Mouse (Mus musculus) midbrain, embryonic 15.5 days (tissue): ENCODE results near the gene Myo1d. TPM values are rescaled to one million over a fixed set of nuclear protein-coding genes. Genes with fewer than 3 reads are reported as not detected.
A peak's percentile ranks its signal among the peaks of the same experiment; 100 is the strongest.

ENCODE experiments used
- ATAC-seq: fragments of 200-750 bp; cut with Nextera tagmentation; replicated peaks from 2 replicates; pipeline ENCODE4 v1.8.0; 2017; ENCODE audit warnings: moderate TSS enrichment
- H3K27ac ChIP-seq: fragments of 300-500 bp; sonication (generic); 2 replicates; pipeline ENCODE4 v1.5.1; 2015; ENCODE audit warnings: mild to moderate bottlenecking, inconsistent platforms
- H3K27me3 ChIP-seq: fragments of 300-500 bp; sonication (generic); replicated peaks from 2 replicates; pipeline ENCODE4 v1.6.1; 2015; ENCODE audit warnings: inconsistent platforms
- H3K36me3 ChIP-seq: fragments of 300-500 bp; sonication (generic); replicated peaks from 2 replicates; pipeline ENCODE4 v1.6.1; 2015; ENCODE audit warnings: inconsistent platforms
- H3K4me1 ChIP-seq: fragments of 300-500 bp; sonication (generic); 2 replicates; pipeline ENCODE4 v1.6.1; 2015; ENCODE audit warnings: inconsistent platforms
- H3K4me2 ChIP-seq: fragments of 300-500 bp; sonication (generic); 2 replicates; pipeline ENCODE4 v1.6.1; 2015; ENCODE audit warnings: inconsistent platforms, mild to moderate bottlenecking, moderate library complexity
- H3K4me3 ChIP-seq: fragments of 300-500 bp; sonication (generic); 2 replicates; pipeline ENCODE4 v1.5.1; 2015; ENCODE audit warnings: mild to moderate bottlenecking, inconsistent platforms
- H3K9ac ChIP-seq: fragments of 300-500 bp; sonication (generic); 2 replicates; pipeline ENCODE4 v1.6.1; 2015; ENCODE audit warnings: mild to moderate bottlenecking, inconsistent platforms
- H3K9me3 ChIP-seq: fragments of 300-500 bp; sonication (generic); 2 replicates; pipeline ENCODE4 v1.6.1; 2016; ENCODE audit warnings: inconsistent platforms
- WGBS: fragments of 180-500 bp; shearing (Covaris S2); methylation state at CpG from one replicate; pipeline ENCODE4 v1.1.7; 2015; ENCODE audit warnings: mixed read lengths; 5-methylcytosine and 5-hydroxymethylcytosine counted together
- polyA plus RNA-seq: library from polyadenylated mRNA; unstranded; fragments of >200 nt; fragmentation: Nextera tagmentation; extraction: Ambion mirVana; gene quantifications from 2 replicates; pipeline ENCODE4 v1.2.1, GENCODE M21; 2015

The Myo1d gene
- polyA plus RNA-seq, 1 experiment from 2014 or later = 2.7 TPM

DNA sequence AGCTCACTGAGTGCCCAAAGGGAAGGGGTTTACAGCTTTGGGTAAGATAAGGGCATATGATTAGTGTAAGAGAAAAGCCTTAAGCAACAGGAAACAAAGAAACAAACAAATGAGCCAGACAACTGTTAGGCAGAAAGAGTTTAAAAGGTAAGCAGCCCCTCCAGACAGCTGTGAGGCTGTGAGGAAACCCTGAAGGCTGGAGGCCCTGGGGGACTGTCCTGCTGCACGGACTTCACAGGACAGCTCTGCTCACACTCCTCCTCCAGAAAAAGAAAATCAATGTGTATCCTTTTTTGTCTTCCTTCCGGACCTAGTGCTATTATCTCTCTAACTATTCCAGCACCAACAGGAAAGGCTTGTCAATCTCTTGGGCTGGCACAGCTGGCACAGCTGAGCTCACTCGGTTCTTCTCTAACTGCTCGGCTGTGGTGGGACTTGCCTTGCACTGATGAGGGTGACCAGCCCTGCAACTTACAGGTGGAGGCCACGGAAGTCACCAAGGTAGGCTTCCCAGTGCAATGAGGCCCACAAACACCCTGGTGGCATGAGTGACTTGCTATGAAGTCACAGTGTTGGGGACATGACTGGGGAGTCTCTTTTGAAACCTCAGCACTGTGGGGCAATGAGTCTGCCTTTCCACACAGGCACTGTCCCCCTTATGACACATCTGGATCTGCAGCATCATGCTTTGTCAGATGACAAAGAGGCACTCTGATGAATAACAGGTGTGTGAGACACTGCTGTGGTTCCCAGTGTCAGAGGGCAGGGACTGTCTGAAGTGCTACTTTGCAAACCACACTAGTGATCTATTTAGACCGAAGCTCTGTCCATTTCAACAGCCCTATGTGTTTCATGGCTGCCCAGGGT lies 275.1 kb downstream of the Myo1d start:
- Histone ChIP-seq H3K4me2 (peak overlapping the region; percentile 38), H3K4me1 (peaks cover 48% of the 10 kb centered on the region), H3K27me3 (no peaks in the 10 kb centered on the region), H3K9ac (peak overlapping the region; percentile 31), H3K4me3 (no peak overlapping the region), H3K9me3 (no peaks in the 10 kb centered on the region), H3K27ac (peak overlapping the region; percentile 99), H3K36me3 (no peaks in the 10 kb centered on the region)
- peak; percentile 57 for ATAC-seq
- WGBS = 25% methylated on average over 6 of the region's 6 CpGs

DNA sequence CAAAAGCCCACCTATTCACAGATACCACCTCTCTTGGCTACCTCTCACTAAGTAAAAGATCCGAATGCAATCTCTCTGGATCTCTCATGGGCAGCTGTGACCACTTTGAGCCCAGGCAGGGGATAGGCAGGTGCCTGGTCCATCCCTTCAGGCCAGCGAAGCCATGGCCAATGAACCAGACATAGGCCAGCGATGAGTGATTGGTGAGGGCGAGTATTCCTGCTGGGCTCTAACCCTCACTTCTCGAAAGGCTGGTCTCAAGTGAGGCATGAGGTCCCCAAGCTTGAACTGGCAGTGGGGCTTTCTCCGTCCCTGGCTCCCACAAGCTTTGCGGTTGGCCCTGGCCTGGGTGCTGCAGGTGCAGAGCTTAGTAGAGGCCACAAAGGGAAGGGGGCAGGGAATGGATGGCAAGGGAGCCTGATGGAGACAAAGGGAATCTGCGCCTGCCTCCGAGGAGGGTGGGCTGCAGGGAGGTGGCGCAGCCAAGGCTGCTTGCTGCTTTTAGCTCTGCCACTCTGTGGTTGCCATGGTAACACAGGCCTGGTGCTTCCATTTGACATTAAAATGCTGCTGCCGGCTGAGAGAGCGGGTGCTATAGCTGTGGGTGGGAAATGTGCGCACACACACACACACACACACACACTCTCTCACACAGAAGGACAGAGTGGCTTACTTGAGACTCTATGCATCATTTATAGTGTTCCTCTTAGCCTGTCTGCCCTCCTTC lies 275.9 kb downstream of the Myo1d start:
- H3K4me3 ChIP-seq = no peak overlapping the region
- peak; percentile 95 for ATAC-seq
- peak overlapping the region; percentile 99 for H3K27ac ChIP-seq
- H3K4me2 ChIP-seq = peak overlapping the region; percentile 38
- no peaks in the 10 kb centered on the region for H3K27me3 ChIP-seq
- WGBS = 6% methylated on average over 13 of the region's 13 CpGs
- peak overlapping the region; percentile 38 for H3K9ac ChIP-seq
- H3K36me3 ChIP-seq = no peaks in the 10 kb centered on the region
- peaks cover 50% of the 10 kb centered on the region for H3K4me1 ChIP-seq
- no peaks in the 10 kb centered on the region for H3K9me3 ChIP-seq

DNA sequence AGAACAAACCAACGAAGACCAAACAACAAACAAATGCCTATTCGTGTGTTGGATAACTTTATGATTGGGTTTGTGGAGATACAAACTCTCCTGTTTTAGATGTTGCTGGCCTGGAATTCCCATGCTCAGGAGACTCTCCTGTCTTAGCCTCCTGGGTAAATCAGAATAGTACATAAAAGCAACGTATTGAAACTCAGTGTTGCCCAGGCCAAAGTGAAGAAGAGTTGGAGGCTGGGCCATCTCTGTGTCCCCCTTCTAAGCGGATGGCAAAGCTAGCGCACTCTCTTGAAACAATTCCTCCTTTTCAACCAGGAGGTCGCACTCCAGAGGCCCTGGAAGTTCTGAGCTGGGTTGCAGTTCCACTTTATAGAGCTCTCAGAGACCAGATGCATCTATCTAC lies 276.5 kb downstream of the Myo1d start:
- H3K9ac ChIP-seq = peak overlapping the region; percentile 38; the same call in 1 of the 2 replicates
- no peak for ATAC-seq
- peaks cover 51% of the 10 kb centered on the region for H3K4me1 ChIP-seq

DNA sequence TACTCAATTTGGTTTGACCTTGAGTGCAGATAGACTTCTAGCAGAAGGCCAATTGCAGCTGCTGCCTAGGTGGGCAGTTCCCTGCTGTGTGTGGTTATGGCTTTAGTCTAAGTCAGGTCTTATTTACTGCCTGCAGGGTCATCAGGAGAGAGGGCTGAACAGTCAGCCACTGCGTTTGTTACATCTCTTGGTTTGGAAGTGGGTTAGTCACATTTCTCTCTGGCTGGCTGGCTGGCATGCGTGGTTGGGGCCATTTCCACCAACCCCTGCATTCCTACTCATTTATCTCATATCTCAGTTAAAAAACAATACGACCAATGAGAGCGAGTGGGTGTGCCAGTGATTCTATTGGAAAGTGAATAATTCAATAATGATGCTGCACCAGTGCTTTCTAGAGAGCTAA lies 280.3 kb downstream of the Myo1d start:
- H3K4me3 ChIP-seq = no peak overlapping the region
- H3K4me2 ChIP-seq = no peak overlapping the region
- no peaks in the 10 kb centered on the region for H3K27me3 ChIP-seq
- H3K4me1 ChIP-seq = peaks cover 45% of the 10 kb centered on the region
- no peaks in the 10 kb centered on the region for H3K36me3 ChIP-seq
- 67% methylated on average over 4 of the region's 4 CpGs for WGBS
- no peak overlapping the region for H3K9ac ChIP-seq
- H3K9me3 ChIP-seq = no peaks in the 10 kb centered on the region
- H3K27ac ChIP-seq = peak overlapping the region; percentile 76
- ATAC-seq = no peak

More for the DNA sequence above, 276.5 kb downstream of the Myo1d start:
- Histone ChIP-seq H3K9me3 (no peaks in the 10 kb centered on the region), H3K27me3 (no peaks in the 10 kb centered on the region), H3K4me2 (no peak overlapping the region), H3K4me3 (no peak overlapping the region), H3K36me3 (no peaks in the 10 kb centered on the region), H3K27ac (peak overlapping the region; percentile 99)
- WGBS = 65% methylated on average over 6 of the region's 6 CpGs

DNA sequence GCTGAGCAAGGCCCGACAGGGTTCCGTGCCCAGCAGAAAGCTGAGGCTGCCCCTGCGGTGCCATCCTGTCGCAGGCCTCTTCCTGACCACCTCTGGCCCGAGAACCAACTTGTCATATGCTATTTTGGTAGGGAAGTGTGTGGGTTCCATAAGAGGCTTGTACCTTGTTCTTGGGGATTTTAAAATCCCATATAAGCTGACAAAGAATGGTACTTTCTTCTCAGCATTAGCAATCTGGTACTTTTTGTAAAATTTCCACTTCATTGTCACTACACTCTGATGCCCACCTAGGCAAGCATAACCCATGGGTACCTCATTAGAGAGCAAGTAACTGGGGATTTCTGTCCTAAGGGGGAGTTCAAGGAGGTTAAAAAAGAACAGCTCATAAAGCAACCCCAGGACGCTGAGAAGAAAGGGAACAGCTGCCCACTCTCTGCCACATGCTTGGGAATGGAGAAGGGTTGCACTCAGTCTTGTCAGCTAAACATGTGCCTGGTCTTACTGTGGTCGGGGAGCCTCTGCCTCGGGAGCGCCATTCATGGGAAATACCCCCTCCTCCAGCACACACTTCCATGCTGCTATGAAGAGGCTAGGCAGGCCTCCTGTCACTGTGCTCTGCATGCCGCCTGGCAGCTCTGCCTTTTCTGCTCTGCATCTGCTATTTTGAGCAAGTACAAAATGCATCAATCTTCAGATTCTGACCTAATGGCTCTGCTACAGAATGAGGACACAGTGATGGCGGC lies 281.3 kb downstream of the Myo1d start:
- 49% methylated on average over 11 of the region's 11 CpGs for WGBS
- H3K4me2 ChIP-seq = no peak overlapping the region
- ATAC-seq = 0 out of 2 replicates have a peak, but pooled peaks have one; percentile 38

DNA sequence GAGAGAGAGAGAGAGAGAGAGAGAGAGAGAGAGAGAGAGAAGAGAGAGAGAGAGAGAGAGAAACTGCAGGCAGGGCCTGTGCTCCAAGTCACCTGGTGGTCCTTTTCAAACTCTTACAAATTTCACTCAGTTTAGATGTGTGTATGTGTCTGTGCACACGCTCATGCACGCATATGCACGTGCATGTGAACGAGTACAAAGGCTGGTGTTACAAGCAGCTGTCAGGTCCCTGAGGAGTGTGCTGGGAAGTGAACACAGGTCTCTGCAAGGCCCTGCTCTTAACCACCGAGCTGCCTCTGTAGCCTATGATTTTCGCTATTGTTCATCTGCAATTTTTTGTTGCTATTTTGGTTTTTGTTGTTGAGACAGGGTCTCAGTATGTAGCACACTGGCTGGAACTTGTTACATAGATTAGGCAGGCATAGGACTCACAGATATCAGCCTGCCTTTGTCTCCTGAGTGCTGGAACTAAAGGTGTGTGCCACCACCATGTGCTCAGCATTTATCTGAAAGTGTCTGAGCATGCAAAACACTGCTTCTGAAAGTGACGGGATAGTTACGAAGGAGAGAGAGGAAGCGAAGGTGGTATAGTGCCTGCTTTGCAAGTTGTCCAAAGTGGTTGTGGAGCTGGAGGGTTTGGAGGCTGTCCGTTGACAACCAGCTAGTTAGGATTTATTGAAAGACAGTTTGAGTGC lies 282.5 kb downstream of the Myo1d start:
- H3K9me3 ChIP-seq = no peaks in the 10 kb centered on the region
- ATAC-seq = no peak
- WGBS = 82% methylated on average over 10 of the region's 10 CpGs
- H3K9ac ChIP-seq = no peak overlapping the region
- H3K36me3 ChIP-seq = no peaks in the 10 kb centered on the region
- no peak overlapping the region for H3K4me3 ChIP-seq
- peaks cover 34% of the 10 kb centered on the region for H3K4me1 ChIP-seq
- no peak overlapping the region for H3K4me2 ChIP-seq
- H3K27me3 ChIP-seq = no peaks in the 10 kb centered on the region
- no peak overlapping the region for H3K27ac ChIP-seq

More for the DNA sequence above, 281.3 kb downstream of the Myo1d start:
- Histone ChIP-seq H3K36me3 (no peaks in the 10 kb centered on the region), H3K27me3 (no peaks in the 10 kb centered on the region), H3K4me3 (no peak overlapping the region), H3K4me1 (peaks cover 40% of the 10 kb centered on the region), H3K27ac (peak overlapping the region; percentile 76), H3K9ac (peak overlapping the region; percentile 20; the same call in 1 of the 2 replicates), H3K9me3 (no peaks in the 10 kb centered on the region)

DNA sequence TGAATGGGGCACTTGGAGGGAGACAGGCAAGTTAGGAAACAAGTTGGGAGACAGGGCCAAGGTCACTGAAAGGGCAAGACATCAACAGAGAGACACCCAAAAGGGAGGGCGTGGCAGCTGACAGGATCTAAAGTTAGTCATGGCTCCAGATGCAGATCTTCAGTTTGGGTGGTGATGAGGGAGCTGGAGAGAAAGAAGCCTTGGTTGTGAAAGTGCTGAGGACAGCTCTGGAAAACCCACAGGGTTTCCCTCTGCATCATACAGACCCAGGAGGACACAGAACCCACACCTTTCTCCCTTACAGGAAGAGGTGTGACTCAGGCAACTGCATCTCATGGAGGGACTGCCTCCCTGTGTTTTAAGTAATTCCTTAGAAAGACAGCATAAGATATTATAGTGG lies 283.2 kb downstream of the Myo1d start:
- Histone ChIP-seq H3K9me3 (no peaks in the 10 kb centered on the region), H3K4me3 (no peak overlapping the region), H3K9ac (no peak overlapping the region), H3K27me3 (no peaks in the 10 kb centered on the region), H3K36me3 (no peaks in the 10 kb centered on the region), H3K4me2 (no peak overlapping the region), H3K4me1 (peaks cover 34% of the 10 kb centered on the region), H3K27ac (no peak overlapping the region)
- ATAC-seq = no peak
- 78% methylated on average over 1 of the region's 1 CpGs for WGBS

DNA sequence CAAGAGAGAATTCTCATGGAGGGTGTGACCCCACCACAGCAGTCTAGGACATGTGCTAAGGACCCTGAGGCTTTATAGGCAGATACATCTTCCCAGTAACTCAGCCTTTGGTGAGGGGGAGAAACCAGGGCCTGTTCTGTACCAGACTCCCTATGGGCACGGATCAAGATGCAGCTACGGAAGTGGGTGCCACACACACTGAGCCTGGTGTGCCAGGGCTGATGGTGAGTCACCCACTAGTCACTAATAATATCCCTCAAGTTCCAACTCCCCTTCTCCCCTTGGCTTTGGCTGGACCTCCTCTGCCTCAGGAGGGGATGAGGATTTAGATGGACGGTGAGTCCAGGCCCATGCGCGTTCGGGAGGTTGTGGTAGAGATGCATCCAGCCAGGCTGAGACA lies 283.9 kb downstream of the Myo1d start:
- 91% methylated on average over 6 of the region's 6 CpGs for WGBS
- H3K36me3 ChIP-seq = no peaks in the 10 kb centered on the region
- H3K9ac ChIP-seq = no peak overlapping the region
- H3K27me3 ChIP-seq = no peaks in the 10 kb centered on the region
- no peak overlapping the region for H3K4me3 ChIP-seq
- H3K27ac ChIP-seq = no peak overlapping the region
- no peaks in the 10 kb centered on the region for H3K9me3 ChIP-seq
- no peak overlapping the region for H3K4me2 ChIP-seq
- H3K4me1 ChIP-seq = peaks cover 34% of the 10 kb centered on the region
- ATAC-seq = no peak

DNA sequence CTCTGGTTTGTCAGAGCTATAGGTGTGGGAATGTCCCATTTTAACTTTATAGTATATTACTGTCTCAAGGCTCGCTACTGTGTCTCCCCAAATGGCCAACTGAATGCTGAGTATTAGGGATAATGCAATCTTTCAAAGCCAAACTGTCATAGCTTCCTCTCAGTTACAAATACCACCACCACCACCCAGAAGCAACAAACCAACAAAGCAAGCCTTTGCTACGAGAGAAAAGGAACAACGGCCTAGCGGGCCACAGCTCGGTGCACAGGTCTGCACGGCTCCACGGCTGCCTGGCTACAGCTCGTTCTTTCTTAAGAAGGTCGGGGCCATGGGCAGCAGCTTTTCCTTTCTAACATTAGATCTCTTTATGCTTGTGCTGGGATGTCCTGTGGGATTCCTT lies 285.0 kb downstream of the Myo1d start:
- Histone ChIP-seq H3K4me1 (peaks cover 30% of the 10 kb centered on the region), H3K27me3 (no peaks in the 10 kb centered on the region), H3K36me3 (no peaks in the 10 kb centered on the region), H3K9ac (no peak overlapping the region), H3K4me2 (no peak overlapping the region), H3K27ac (0 out of 2 replicates have a peak overlapping the region, but pooled peaks have one; percentile 64), H3K9me3 (no peaks in the 10 kb centered on the region), H3K4me3 (no peak overlapping the region)
- no peak for ATAC-seq
- WGBS = 41% methylated on average over 9 of the region's 9 CpGs

DNA sequence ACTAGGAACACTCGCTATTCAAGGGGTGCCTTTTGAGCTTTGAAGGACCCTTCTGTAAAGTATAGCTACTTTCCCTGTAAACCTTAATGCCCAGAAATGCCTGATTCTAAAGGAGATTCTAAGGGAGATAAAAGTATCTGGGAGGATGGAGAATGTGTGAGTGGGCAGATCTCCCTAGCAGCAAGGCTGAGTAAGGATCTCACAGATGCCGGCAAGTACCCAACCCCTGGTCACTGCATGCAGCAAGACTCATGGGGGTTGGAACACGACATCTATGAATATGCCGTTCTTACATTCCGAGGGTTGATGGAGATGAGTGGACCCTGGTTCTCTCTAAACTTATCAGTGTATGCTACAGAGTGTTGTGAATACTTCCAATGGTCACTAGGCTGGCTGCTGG lies 286.6 kb downstream of the Myo1d start:
- H3K4me1 ChIP-seq = peaks cover 30% of the 10 kb centered on the region
- H3K9ac ChIP-seq = no peak overlapping the region
- H3K9me3 ChIP-seq = no peaks in the 10 kb centered on the region
- H3K4me3 ChIP-seq = no peak overlapping the region
- no peak overlapping the region for H3K4me2 ChIP-seq
- 92% methylated on average over 5 of the region's 5 CpGs for WGBS
- no peaks in the 10 kb centered on the region for H3K36me3 ChIP-seq
- H3K27ac ChIP-seq = no peak overlapping the region
- ATAC-seq = no peak
- no peaks in the 10 kb centered on the region for H3K27me3 ChIP-seq

DNA sequence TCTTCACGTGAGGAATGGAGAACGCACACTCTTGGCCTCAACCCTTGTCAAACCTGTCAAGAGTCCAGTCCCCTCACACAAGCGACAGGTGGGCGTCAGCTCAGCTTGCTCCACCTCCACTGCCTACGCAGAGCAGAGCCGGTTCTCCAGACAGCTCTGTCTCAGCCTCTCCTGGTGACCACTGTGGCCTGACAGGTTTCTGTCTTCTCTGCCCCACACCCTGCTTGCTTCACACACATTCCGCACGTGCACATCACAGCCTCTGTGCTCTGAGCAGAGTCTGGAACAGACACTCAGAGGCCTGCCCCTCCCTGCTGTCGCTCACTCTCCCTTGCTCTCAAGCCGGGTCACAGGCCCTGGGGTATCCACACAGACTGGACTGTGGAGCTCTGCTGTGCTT lies 289.0 kb downstream of the Myo1d start:
- ATAC-seq = no peak
- 77% methylated on average over 10 of the region's 10 CpGs for WGBS
- peaks cover 35% of the 10 kb centered on the region for H3K4me1 ChIP-seq

More for the DNA sequence above, 289.0 kb downstream of the Myo1d start:
- Histone ChIP-seq H3K27me3 (no peaks in the 10 kb centered on the region), H3K36me3 (no peaks in the 10 kb centered on the region), H3K27ac (no peak overlapping the region), H3K9me3 (no peaks in the 10 kb centered on the region), H3K9ac (no peak overlapping the region), H3K4me3 (no peak overlapping the region), H3K4me2 (no peak overlapping the region)
